Mouse (Mus musculus) testis, adult 2 months (tissue): ENCODE results near the gene Cmip. TPM values are rescaled to one million over a fixed set of nuclear protein-coding genes. Genes with fewer than 3 reads are reported as not detected.

Experiments used
- H3K27ac ChIP-seq: fragments of 200-500 bp; 2 replicates; pipeline ENCODE4 v1.5.1; 2012; ENCODE audit warnings: low read depth, low read length; ENCODE audit not compliant: control insufficient read depth, insufficient read depth
- H3K27me3 ChIP-seq: fragments of 200-500 bp; 2 replicates; pipeline ENCODE4 v1.6.1; 2012; ENCODE audit warnings: mild to moderate bottlenecking, low read length, moderate library complexity; ENCODE audit not compliant: control insufficient read depth, insufficient read depth
- H3K36me3 ChIP-seq: fragments of 200-500 bp; 2 replicates; pipeline ENCODE4 v1.6.1; 2012; ENCODE audit warnings: mild to moderate bottlenecking, low read length; ENCODE audit not compliant: control insufficient read depth, insufficient read depth
- H3K4me1 ChIP-seq: fragments of 200-500 bp; 2 replicates; pipeline ENCODE4 v1.6.1; 2012; ENCODE audit warnings: low read length; ENCODE audit not compliant: control insufficient read depth, insufficient read depth
- H3K4me3 ChIP-seq: fragments of 200-500 bp; 2 replicates; pipeline ENCODE4 v1.5.1; 2012; ENCODE audit warnings: low read depth, mild to moderate bottlenecking, low read length, moderate library complexity, mixed read lengths; ENCODE audit not compliant: control insufficient read depth
- CTCF ChIP-seq: fragments of 200-500 bp; IDR thresholded peaks from 2 replicates; pipeline ENCODE4 v1.5.1; 2012; ENCODE audit warnings: low read depth, mild to moderate bottlenecking, inconsistent platforms, low read length, moderate library complexity; ENCODE audit not compliant: control insufficient read depth, insufficient read depth, insufficient replicate concordance
- POLR2A ChIP-seq: fragments of 200-500 bp; IDR thresholded peaks from 2 replicates; pipeline ENCODE4 v1.6.1; 2012; ENCODE audit warnings: low read depth, mild to moderate bottlenecking, inconsistent platforms, low read length, moderate library complexity; ENCODE audit not compliant: control insufficient read depth
- polyA plus RNA-seq: library from polyadenylated mRNA; depleted of rRNA; stranded (reverse); fragments of >200 nt; gene quantifications from 2 replicates; pipeline ENCODE4 v1.2.3, GENCODE M21; 2012

The Cmip gene
- polyA plus RNA-seq, 1 experiment, result 10.5 TPM

- no peak for TF ChIP-seq POLR2A
- no peak for TF ChIP-seq CTCF
- H3K27ac ChIP-seq, result no peak overlapping the region
- no peak overlapping the region for H3K4me3 ChIP-seq
Measured at GRCm38 (mm10) chr8:117387642-117388041, 130.8 kb downstream of the Cmip start.

GRCm38 (mm10) chr8:117388370-117388769, 131.5 kb downstream of the Cmip start:
- Histone ChIP-seq H3K27me3 (no peaks in the 10 kb centered on the region), H3K4me1 (no peaks in the 10 kb centered on the region), H3K4me3 (no peak overlapping the region), H3K36me3 (no peaks in the 10 kb centered on the region), H3K27ac (no peak overlapping the region)
- TF ChIP-seq POLR2A (no peak), CTCF (no peak)

More at GRCm38 (mm10) chr8:117387642-117388041, 130.8 kb downstream of the Cmip start:
- Histone ChIP-seq H3K4me1 (no peaks in the 10 kb centered on the region), H3K36me3 (no peaks in the 10 kb centered on the region), H3K27me3 (no peaks in the 10 kb centered on the region)

GRCm38 (mm10) chr8:117393853-117394252, 137.0 kb downstream of the Cmip start:
- peaks cover 7% of the 10 kb centered on the region for H3K4me1 ChIP-seq
- H3K36me3 ChIP-seq, result no peaks in the 10 kb centered on the region
- no peaks in the 10 kb centered on the region for H3K27me3 ChIP-seq
- TF ChIP-seq POLR2A, result no peak
- no peak for TF ChIP-seq CTCF
- no peak overlapping the region for H3K4me3 ChIP-seq
- no peak overlapping the region for H3K27ac ChIP-seq

- H3K27ac ChIP-seq, result no peak overlapping the region
- no peaks in the 10 kb centered on the region for H3K36me3 ChIP-seq
- no peak overlapping the region for H3K4me3 ChIP-seq
- H3K27me3 ChIP-seq, result no peaks in the 10 kb centered on the region
- TF ChIP-seq CTCF, result no peak
- no peak for TF ChIP-seq POLR2A
- H3K4me1 ChIP-seq, result peaks cover 7% of the 10 kb centered on the region
Measured at GRCm38 (mm10) chr8:117395055-117395454, 138.2 kb downstream of the Cmip start.

- TF ChIP-seq POLR2A (no peak), CTCF (no peak)
- Histone ChIP-seq H3K36me3 (no peaks in the 10 kb centered on the region), H3K4me3 (no peak overlapping the region), H3K4me1 (peaks cover 7% of the 10 kb centered on the region), H3K27ac (no peak overlapping the region), H3K27me3 (no peaks in the 10 kb centered on the region)
Measured at GRCm38 (mm10) chr8:117396884-117397283, 140.0 kb downstream of the Cmip start.

GRCm38 (mm10) chr8:117397751-117398150, 140.9 kb downstream of the Cmip start:
- no peak overlapping the region for H3K27ac ChIP-seq
- no peak for TF ChIP-seq POLR2A
- TF ChIP-seq CTCF, result no peak

GRCm38 (mm10) chr8:117399229-117399628, 142.4 kb downstream of the Cmip start:
- Histone ChIP-seq H3K27ac (no peak overlapping the region), H3K27me3 (no peaks in the 10 kb centered on the region), H3K4me1 (peaks cover 7% of the 10 kb centered on the region), H3K4me3 (no peak overlapping the region), H3K36me3 (no peaks in the 10 kb centered on the region)
- no peak for TF ChIP-seq CTCF
- no peak for TF ChIP-seq POLR2A

More at GRCm38 (mm10) chr8:117397751-117398150, 140.9 kb downstream of the Cmip start:
- Histone ChIP-seq H3K4me1 (peaks cover 7% of the 10 kb centered on the region), H3K27me3 (no peaks in the 10 kb centered on the region), H3K36me3 (no peaks in the 10 kb centered on the region), H3K4me3 (no peak overlapping the region)

GRCm38 (mm10) chr8:117400820-117401219, 144.0 kb downstream of the Cmip start:
- Histone ChIP-seq H3K27me3 (no peaks in the 10 kb centered on the region), H3K27ac (no peak overlapping the region), H3K36me3 (no peaks in the 10 kb centered on the region), H3K4me1 (peaks cover 7% of the 10 kb centered on the region), H3K4me3 (no peak overlapping the region)
- no peak for TF ChIP-seq POLR2A
- no peak for TF ChIP-seq CTCF
